Mouse (Mus musculus): Measurements from ENCODE around the gene Sbk3. TPM values are rescaled to one million over a fixed set of nuclear protein-coding genes. Genes with fewer than 3 reads are reported as not detected.

Sbk3 gene
- polyA plus RNA-seq, 1 experiment: 0.06 TPM

GRCm38 (mm10) chr7:4934160-4934914 lies 36.6 kb downstream of the Sbk3 start:
- 79% methylated on average over 4 of the region's 4 CpGs for WGBS
- TF ChIP-seq POLR2A (IDR thresholded peaks at IDR 0.05; ENCODE audit: low read depth, low read length) (no peak), CTCF (IDR thresholded peaks at IDR 0.05; ENCODE audit: extremely low read depth, insufficient read depth, insufficient read length, insufficient replicate concordance) (no peak)
- no peak for DNase-seq (ENCODE audit: low read depth in 1 of 2, low spot score in 2 of 2)
- no peaks in the 10 kb centered on the region for H3K36me3 ChIP-seq (ENCODE audit: control insufficient read depth, insufficient read depth, low read length)
- no peak overlapping the region for H3K4me3 ChIP-seq (ENCODE audit: extremely low read depth, insufficient read depth, insufficient read length)
- H3K4me1 ChIP-seq (ENCODE audit: control insufficient read depth, insufficient read depth, insufficient read length): no peaks in the 10 kb centered on the region
- no peak overlapping the region for H3K27ac ChIP-seq (ENCODE audit: insufficient read depth, low read length)
- no peaks in the 10 kb centered on the region for H3K27me3 ChIP-seq (ENCODE audit: control insufficient read depth, insufficient read depth, low read length)

GRCm38 (mm10) chr7:4933103-4933502 lies 37.9 kb downstream of the Sbk3 start:
- no peak for TF ChIP-seq POLR2A (IDR thresholded peaks at IDR 0.05; ENCODE audit: low read depth, low read length)
- no peak for TF ChIP-seq CTCF (IDR thresholded peaks at IDR 0.05; ENCODE audit: extremely low read depth, insufficient read depth, insufficient read length, insufficient replicate concordance)
- H3K4me1 ChIP-seq (ENCODE audit: control insufficient read depth, insufficient read depth, insufficient read length): no peaks in the 10 kb centered on the region
- H3K4me3 ChIP-seq (ENCODE audit: extremely low read depth, insufficient read depth, insufficient read length): no peak overlapping the region
- no peaks in the 10 kb centered on the region for H3K27me3 ChIP-seq (ENCODE audit: control insufficient read depth, insufficient read depth, low read length)
- WGBS: 72% methylated on average over 12 of the region's 12 CpGs
- H3K36me3 ChIP-seq (ENCODE audit: control insufficient read depth, insufficient read depth, low read length): no peaks in the 10 kb centered on the region
- H3K27ac ChIP-seq (ENCODE audit: insufficient read depth, low read length): no peak overlapping the region
- DNase-seq (ENCODE audit: low read depth in 1 of 2, low spot score in 2 of 2): no peak

- Histone ChIP-seq H3K27ac (ENCODE audit: insufficient read depth, low read length) (no peak overlapping the region), H3K27me3 (ENCODE audit: control insufficient read depth, insufficient read depth, low read length) (peaks cover 6% of the 10 kb centered on the region), H3K4me1 (ENCODE audit: control insufficient read depth, insufficient read depth, insufficient read length) (peaks cover 7% of the 10 kb centered on the region), H3K36me3 (ENCODE audit: control insufficient read depth, insufficient read depth, low read length) (no peaks in the 10 kb centered on the region), H3K4me3 (ENCODE audit: extremely low read depth, insufficient read depth, insufficient read length) (no peak overlapping the region)
- no peak for DNase-seq (ENCODE audit: low read depth in 1 of 2, low spot score in 2 of 2)
- 85% methylated on average over 17 of the region's 17 CpGs for WGBS
- TF ChIP-seq POLR2A (IDR thresholded peaks at IDR 0.05; ENCODE audit: low read depth, low read length) (no peak), CTCF (IDR thresholded peaks at IDR 0.05; ENCODE audit: extremely low read depth, insufficient read depth, insufficient read length, insufficient replicate concordance) (no peak)
These were observed 42.6 kb downstream of the Sbk3 start for GRCm38 (mm10) chr7:4928323-4928722.

- Histone ChIP-seq H3K27me3 (ENCODE audit: control insufficient read depth, insufficient read depth, low read length) (peaks cover 11% of the 10 kb centered on the region), H3K4me1 (ENCODE audit: control insufficient read depth, insufficient read depth, insufficient read length) (peaks cover 13% of the 10 kb centered on the region), H3K36me3 (ENCODE audit: control insufficient read depth, insufficient read depth, low read length) (no peaks in the 10 kb centered on the region), H3K27ac (ENCODE audit: insufficient read depth, low read length) (no peak overlapping the region), H3K4me3 (ENCODE audit: extremely low read depth, insufficient read depth, insufficient read length) (no peak overlapping the region)
- no peak for TF ChIP-seq CTCF (IDR thresholded peaks at IDR 0.05; ENCODE audit: extremely low read depth, insufficient read depth, insufficient read length, insufficient replicate concordance)
- no peak for TF ChIP-seq POLR2A (IDR thresholded peaks at IDR 0.05; ENCODE audit: low read depth, low read length)
- no peak for DNase-seq (ENCODE audit: low read depth in 1 of 2, low spot score in 2 of 2)
- 67% methylated on average over 8 of the region's 8 CpGs for WGBS
These were observed 43.3 kb downstream of the Sbk3 start for GRCm38 (mm10) chr7:4927711-4928110.

- Histone ChIP-seq H3K27ac (ENCODE audit: insufficient read depth, low read length) (no peak overlapping the region), H3K4me3 (ENCODE audit: extremely low read depth, insufficient read depth, insufficient read length) (no peak overlapping the region), H3K36me3 (ENCODE audit: control insufficient read depth, insufficient read depth, low read length) (no peaks in the 10 kb centered on the region), H3K27me3 (ENCODE audit: control insufficient read depth, insufficient read depth, low read length) (peaks cover 11% of the 10 kb centered on the region), H3K4me1 (ENCODE audit: control insufficient read depth, insufficient read depth, insufficient read length) (peaks cover 16% of the 10 kb centered on the region)
- TF ChIP-seq POLR2A (IDR thresholded peaks at IDR 0.05; ENCODE audit: low read depth, low read length) (no peak), CTCF (IDR thresholded peaks at IDR 0.05; ENCODE audit: extremely low read depth, insufficient read depth, insufficient read length, insufficient replicate concordance) (no peak)
- DNase-seq (ENCODE audit: low read depth in 1 of 2, low spot score in 2 of 2): no peak
- WGBS: 83% methylated on average over 16 of the region's 16 CpGs
These were observed 44.1 kb downstream of the Sbk3 start for GRCm38 (mm10) chr7:4926849-4927248.

GRCm38 (mm10) chr7:4925441-4926381 lies 45.3 kb downstream of the Sbk3 start, which contains the start of gene Ssc5d:
Ssc5d (plus strand) TSS chr7:4925785.
- DNase-seq (ENCODE audit: low read depth in 1 of 2, low spot score in 2 of 2): no peak
- TF ChIP-seq CTCF (IDR thresholded peaks at IDR 0.05; ENCODE audit: extremely low read depth, insufficient read depth, insufficient read length, insufficient replicate concordance): no peak
- TF ChIP-seq POLR2A (IDR thresholded peaks at IDR 0.05; ENCODE audit: low read depth, low read length): no peak
- WGBS: 36% methylated on average over 6 of the region's 6 CpGs
- Histone ChIP-seq H3K27ac (ENCODE audit: insufficient read depth, low read length) (no peak within 1 kb of the TSS), H3K4me1 (ENCODE audit: control insufficient read depth, insufficient read depth, insufficient read length) (peaks cover 16% of the 10 kb centered on the region), H3K27me3 (ENCODE audit: control insufficient read depth, insufficient read depth, low read length) (peaks cover 11% of the 10 kb centered on the region), H3K4me3 (ENCODE audit: extremely low read depth, insufficient read depth, insufficient read length) (no peak within 1 kb of the TSS), H3K36me3 (ENCODE audit: control insufficient read depth, insufficient read depth, low read length) (peaks cover 2% of the 10 kb centered on the region)

Measured in spleen, adult 2 months (tissue).